Mouse (Mus musculus): ENCODE measurements around the gene Kank4. TPM values are rescaled to one million over a fixed set of nuclear protein-coding genes. Genes with fewer than 3 reads are reported as not detected.
"Not testable (repeated sequence)": the region's sequence is repeated elsewhere in the genome, so short reads cannot be mapped to it uniquely, and the experiment has no call there.

The Kank4 gene
- polyA plus RNA-seq, 1 experiment from 2014 or later, result 0.84 TPM

GRCm38 (mm10) chr4:98853926-98854325 lies 36.6 kb upstream of the Kank4 start:
- Histone ChIP-seq H3K4me1 (ENCODE audit: control insufficient read depth in 2 of 2, insufficient read depth in 2 of 2, low read length in 2 of 2) (peaks cover 7 to 13% of the 10 kb centered on the region in 2 experiments), H3K27ac (replicated peaks in 1 of 2; ENCODE audit: control insufficient read depth in 1 of 2, insufficient read depth in 1 of 2, low read depth in 2 of 2, low read length in 2 of 2) (no peak overlapping the region), H3K9me3 (ENCODE audit: control insufficient read depth, low read length) (no peaks in the 10 kb centered on the region), H3K27me3 (ENCODE audit: control insufficient read depth, insufficient read depth, low read length) (no peaks in the 10 kb centered on the region), H3K4me2 (ENCODE audit: low read length) (no peak overlapping the region), H3K9ac (ENCODE audit: low read length) (no peak overlapping the region), H3K36me3 (ENCODE audit: control insufficient read depth, insufficient read depth, low read length) (no peaks in the 10 kb centered on the region), H3K4me3 (ENCODE audit: control insufficient read depth in 1 of 2, insufficient read depth in 1 of 2, low read depth in 1 of 2, low read length in 2 of 2) (no peak overlapping the region)
- WGBS, result 74% methylated on average over 4 of the region's 4 CpGs
- ATAC-seq (ENCODE audit: insufficient number of reproducible peaks, insufficient read depth, low FRiP score, low read depth), result no peak

- H3K27me3 ChIP-seq (ENCODE audit: control insufficient read depth, insufficient read depth, low read length); H3K4me1 ChIP-seq (ENCODE audit: control insufficient read depth in 2 of 2, insufficient read depth in 2 of 2, low read length in 2 of 2); H3K9me3 ChIP-seq (ENCODE audit: control insufficient read depth, low read length); H3K4me3 ChIP-seq (ENCODE audit: control insufficient read depth in 1 of 2, insufficient read depth in 1 of 2, low read depth in 1 of 2, low read length in 2 of 2); H3K9ac ChIP-seq (ENCODE audit: low read length); ATAC-seq (ENCODE audit: insufficient number of reproducible peaks, insufficient read depth, low FRiP score, low read depth); H3K4me2 ChIP-seq (ENCODE audit: low read length); H3K36me3 ChIP-seq (ENCODE audit: control insufficient read depth, insufficient read depth, low read length); H3K27ac ChIP-seq (replicated peaks in 1 of 2; ENCODE audit: control insufficient read depth in 1 of 2, insufficient read depth in 1 of 2, low read depth in 2 of 2, low read length in 2 of 2): not testable (repeated sequence)
- 65% methylated on average over 1 of the region's 1 CpGs for WGBS
Observed at GRCm38 (mm10) chr4:98850485-98850884, 33.1 kb upstream of the Kank4 start.

GRCm38 (mm10) chr4:98847120-98847885 lies 30.0 kb upstream of the Kank4 start:
- Histone ChIP-seq H3K27me3 (ENCODE audit: control insufficient read depth, insufficient read depth, low read length) (no peaks in the 10 kb centered on the region), H3K27ac (replicated peaks in 1 of 2; ENCODE audit: control insufficient read depth in 1 of 2, insufficient read depth in 1 of 2, low read depth in 2 of 2, low read length in 2 of 2) (no peak overlapping the region), H3K9ac (ENCODE audit: low read length) (no peak overlapping the region), H3K9me3 (ENCODE audit: control insufficient read depth, low read length) (no peaks in the 10 kb centered on the region), H3K4me2 (ENCODE audit: low read length) (no peak overlapping the region), H3K36me3 (ENCODE audit: control insufficient read depth, insufficient read depth, low read length) (no peaks in the 10 kb centered on the region), H3K4me1 (ENCODE audit: control insufficient read depth in 2 of 2, insufficient read depth in 2 of 2, low read length in 2 of 2) (peaks cover 0 to 5% of the 10 kb centered on the region in 2 experiments; a peak in 1 of 4 replicates), H3K4me3 (ENCODE audit: control insufficient read depth in 1 of 2, insufficient read depth in 1 of 2, low read depth in 1 of 2, low read length in 2 of 2) (no peak overlapping the region)
- WGBS, result 47% methylated on average over 6 of the region's 6 CpGs
- no peak for ATAC-seq (ENCODE audit: insufficient number of reproducible peaks, insufficient read depth, low FRiP score, low read depth)

- Histone ChIP-seq H3K27ac (replicated peaks in 1 of 2; ENCODE audit: control insufficient read depth in 1 of 2, insufficient read depth in 1 of 2, low read depth in 2 of 2, low read length in 2 of 2) (no peak overlapping the region), H3K4me3 (ENCODE audit: control insufficient read depth in 1 of 2, insufficient read depth in 1 of 2, low read depth in 1 of 2, low read length in 2 of 2) (no peak overlapping the region), H3K27me3 (ENCODE audit: control insufficient read depth, insufficient read depth, low read length) (no peaks in the 10 kb centered on the region), H3K36me3 (ENCODE audit: control insufficient read depth, insufficient read depth, low read length) (no peaks in the 10 kb centered on the region), H3K9ac (ENCODE audit: low read length) (no peak overlapping the region), H3K4me1 (ENCODE audit: control insufficient read depth in 2 of 2, insufficient read depth in 2 of 2, low read length in 2 of 2) (peaks cover 0 to 5% of the 10 kb centered on the region in 2 experiments; a peak in 1 of 4 replicates), H3K9me3 (ENCODE audit: control insufficient read depth, low read length) (no peaks in the 10 kb centered on the region), H3K4me2 (ENCODE audit: low read length) (no peak overlapping the region)
- WGBS, result 56% methylated on average over 3 of the region's 3 CpGs
- ATAC-seq (ENCODE audit: insufficient number of reproducible peaks, insufficient read depth, low FRiP score, low read depth), result no peak
Observed at GRCm38 (mm10) chr4:98846396-98846795, 29.1 kb upstream of the Kank4 start.

GRCm38 (mm10) chr4:98845687-98846125 lies 28.4 kb upstream of the Kank4 start:
- Histone ChIP-seq H3K27me3 (ENCODE audit: control insufficient read depth, insufficient read depth, low read length) (no peaks in the 10 kb centered on the region), H3K4me1 (ENCODE audit: control insufficient read depth in 2 of 2, insufficient read depth in 2 of 2, low read length in 2 of 2) (peaks cover 0 to 5% of the 10 kb centered on the region in 2 experiments; a peak in 1 of 4 replicates), H3K4me3 (ENCODE audit: control insufficient read depth in 1 of 2, insufficient read depth in 1 of 2, low read depth in 1 of 2, low read length in 2 of 2) (no peak overlapping the region), H3K9me3 (ENCODE audit: control insufficient read depth, low read length) (no peaks in the 10 kb centered on the region), H3K36me3 (ENCODE audit: control insufficient read depth, insufficient read depth, low read length) (no peaks in the 10 kb centered on the region), H3K9ac (ENCODE audit: low read length) (no peak overlapping the region), H3K27ac (replicated peaks in 1 of 2; ENCODE audit: control insufficient read depth in 1 of 2, insufficient read depth in 1 of 2, low read depth in 2 of 2, low read length in 2 of 2) (no peak overlapping the region), H3K4me2 (ENCODE audit: low read length) (no peak overlapping the region)
- no peak for ATAC-seq (ENCODE audit: insufficient number of reproducible peaks, insufficient read depth, low FRiP score, low read depth)
- WGBS, result 72% methylated on average over 8 of the region's 8 CpGs

GRCm38 (mm10) chr4:98845201-98845600 lies 27.9 kb upstream of the Kank4 start:
- H3K9ac ChIP-seq (ENCODE audit: low read length), result no peak overlapping the region
- H3K36me3 ChIP-seq (ENCODE audit: control insufficient read depth, insufficient read depth, low read length), result no peaks in the 10 kb centered on the region
- no peaks in the 10 kb centered on the region for H3K9me3 ChIP-seq (ENCODE audit: control insufficient read depth, low read length)
- no peaks in the 10 kb centered on the region for H3K27me3 ChIP-seq (ENCODE audit: control insufficient read depth, insufficient read depth, low read length)
- no peak overlapping the region for H3K4me3 ChIP-seq (ENCODE audit: control insufficient read depth in 1 of 2, insufficient read depth in 1 of 2, low read depth in 1 of 2, low read length in 2 of 2)
- H3K27ac ChIP-seq (replicated peaks in 1 of 2; ENCODE audit: control insufficient read depth in 1 of 2, insufficient read depth in 1 of 2, low read depth in 2 of 2, low read length in 2 of 2), result no peak overlapping the region
- H3K4me2 ChIP-seq (ENCODE audit: low read length), result no peak overlapping the region
- WGBS, result 88% methylated on average over 4 of the region's 4 CpGs
- ATAC-seq (ENCODE audit: insufficient number of reproducible peaks, insufficient read depth, low FRiP score, low read depth), result no peak
- peaks cover 0 to 5% of the 10 kb centered on the region in 2 experiments; a peak in 1 of 4 replicates for H3K4me1 ChIP-seq (ENCODE audit: control insufficient read depth in 2 of 2, insufficient read depth in 2 of 2, low read length in 2 of 2)

- Histone ChIP-seq H3K27ac (replicated peaks in 1 of 2; ENCODE audit: control insufficient read depth in 1 of 2, insufficient read depth in 1 of 2, low read depth in 2 of 2, low read length in 2 of 2) (no peak overlapping the region), H3K4me3 (ENCODE audit: control insufficient read depth in 1 of 2, insufficient read depth in 1 of 2, low read depth in 1 of 2, low read length in 2 of 2) (no peak overlapping the region), H3K4me1 (ENCODE audit: control insufficient read depth in 2 of 2, insufficient read depth in 2 of 2, low read length in 2 of 2) (peaks cover 0 to 5% of the 10 kb centered on the region in 2 experiments; a peak in 1 of 4 replicates), H3K9me3 (ENCODE audit: control insufficient read depth, low read length) (no peaks in the 10 kb centered on the region), H3K9ac (ENCODE audit: low read length) (no peak overlapping the region), H3K36me3 (ENCODE audit: control insufficient read depth, insufficient read depth, low read length) (no peaks in the 10 kb centered on the region), H3K4me2 (ENCODE audit: low read length) (no peak overlapping the region), H3K27me3 (ENCODE audit: control insufficient read depth, insufficient read depth, low read length) (no peaks in the 10 kb centered on the region)
- WGBS, result 68% methylated on average over 7 of the region's 7 CpGs
- no peak for ATAC-seq (ENCODE audit: insufficient number of reproducible peaks, insufficient read depth, low FRiP score, low read depth)
Observed at GRCm38 (mm10) chr4:98843906-98844597, 26.7 kb upstream of the Kank4 start.
